Mouse (Mus musculus) embryonic facial prominence, embryonic 12.5 days (tissue): ENCODE measurements at regions not wholly inside any gene's neighbourhood (a gene's known extent, or its start where the extent isn't known, plus 50 kb on each side); places are given as distances from the start of the nearest gene placed in this dataset.
"Not testable (repeated sequence)": the region's sequence is repeated elsewhere in the genome, so short reads cannot be mapped to it uniquely, and the experiment has no call there.

ENCODE experiments used
- ATAC-seq: fragments of 200-750 bp; cut with Nextera tagmentation; 2 replicates; pipeline ENCODE4 v1.8.0; 2017; ENCODE audit not compliant: insufficient number of reproducible peaks, insufficient read depth, low FRiP score, low TSS enrichment
- H3K27ac ChIP-seq: fragments of 300-500 bp; sonication (generic); 2 replicates; pipeline ENCODE4 v1.5.1; 2016; ENCODE audit warnings: mild to moderate bottlenecking
- H3K27me3 ChIP-seq: fragments of 300-500 bp; sonication (generic); 2 replicates; pipeline ENCODE4 v1.6.1; 2016; ENCODE audit warnings: mild to moderate bottlenecking, moderate library complexity
- H3K36me3 ChIP-seq: fragments of 300-500 bp; sonication (generic); 2 replicates; pipeline ENCODE4 v1.6.1; 2016; ENCODE audit warnings: mild to moderate bottlenecking
- H3K4me1 ChIP-seq: fragments of 300-500 bp; sonication (generic); 2 replicates; pipeline ENCODE4 v1.6.1; 2016
- H3K4me2 ChIP-seq: fragments of 300-500 bp; sonication (generic); replicated peaks from 2 replicates; pipeline ENCODE4 v1.6.1; 2016; ENCODE audit warnings: mild to moderate bottlenecking, moderate library complexity
- H3K4me3 ChIP-seq: fragments of 300-500 bp; sonication (generic); 2 replicates; pipeline ENCODE4 v1.5.1; 2016; ENCODE audit warnings: mild to moderate bottlenecking
- H3K9ac ChIP-seq: fragments of 300-500 bp; sonication (generic); 2 replicates; pipeline ENCODE4 v1.6.1; 2016; ENCODE audit warnings: mild to moderate bottlenecking, moderate library complexity
- H3K9me3 ChIP-seq: fragments of 300-500 bp; sonication (generic); 2 replicates; pipeline ENCODE4 v1.6.1; 2016; ENCODE audit warnings: mild to moderate bottlenecking, moderate library complexity
- WGBS: fragments of 180-500 bp; shearing (Covaris S2); methylation state at CpG from one replicate; pipeline ENCODE4 v1.1.7; 2016; 5-methylcytosine and 5-hydroxymethylcytosine counted together

- no peak for ATAC-seq
- Histone ChIP-seq H3K4me1 (peaks cover 4% of the 10 kb centered on the region; the same call in 1 of the 2 replicates), H3K27me3 (no peaks in the 10 kb centered on the region), H3K27ac (no peak overlapping the region), H3K4me3 (no peak overlapping the region), H3K9ac (no peak overlapping the region), H3K9me3 (no peaks in the 10 kb centered on the region), H3K4me2 (no peak overlapping the region), H3K36me3 (no peaks in the 10 kb centered on the region)
Observed at GRCm38 (mm10) chr8:126081279-126081678, 86.3 kb downstream of the Kcnk1 start.

- peaks cover 4% of the 10 kb centered on the region; the same call in 1 of the 2 replicates for H3K4me1 ChIP-seq
- H3K36me3 ChIP-seq: no peaks in the 10 kb centered on the region
- H3K27me3 ChIP-seq: no peaks in the 10 kb centered on the region
- no peak overlapping the region for H3K4me3 ChIP-seq
- H3K9ac ChIP-seq: no peak overlapping the region
- H3K27ac ChIP-seq: no peak overlapping the region
- WGBS: 78% methylated on average over 1 of the region's 1 CpGs
- H3K9me3 ChIP-seq: no peaks in the 10 kb centered on the region
- ATAC-seq: no peak
- no peak overlapping the region for H3K4me2 ChIP-seq
Observed at GRCm38 (mm10) chr8:126082827-126083226, 87.9 kb downstream of the Kcnk1 start.

DNA sequence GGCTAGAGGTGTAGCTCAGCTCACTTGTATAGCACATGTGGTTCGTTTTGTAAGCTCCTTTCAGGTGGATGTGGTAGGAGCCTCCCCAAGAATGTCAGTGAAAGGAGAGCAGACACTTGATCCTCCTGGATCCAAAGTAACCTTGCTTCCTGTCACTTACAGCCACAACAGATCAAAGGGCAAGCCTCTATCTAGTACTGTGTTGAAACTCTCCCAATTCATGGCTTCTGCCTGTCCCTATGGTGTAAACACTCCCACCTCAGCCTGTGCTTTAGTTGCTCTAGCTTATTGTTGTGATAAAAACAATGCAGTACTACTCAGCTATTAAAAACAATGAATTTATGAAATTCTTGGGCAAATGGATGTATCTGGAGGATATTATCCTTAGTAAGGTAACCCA is 95.8 kb downstream of the Kcnk1 start:
- H3K4me2 ChIP-seq: no peak overlapping the region
- H3K27ac ChIP-seq: no peak overlapping the region
- no peaks in the 10 kb centered on the region for H3K4me1 ChIP-seq
- no peak for ATAC-seq
- H3K4me3 ChIP-seq: no peak overlapping the region
- H3K36me3 ChIP-seq: no peaks in the 10 kb centered on the region
- H3K9ac ChIP-seq: no peak overlapping the region
- 65% methylated on average over 1 of the region's 1 CpGs for WGBS
- H3K27me3 ChIP-seq: no peaks in the 10 kb centered on the region
- peaks cover 9% of the 10 kb centered on the region for H3K9me3 ChIP-seq

GRCm38 (mm10) chr8:126094005-126094404 is 99.0 kb downstream of the Kcnk1 start:
- Histone ChIP-seq H3K27ac (no peak overlapping the region), H3K27me3 (no peaks in the 10 kb centered on the region; the same call in 1 of the 2 replicates), H3K9me3 (peaks cover 3% of the 10 kb centered on the region), H3K4me2 (no peak overlapping the region), H3K4me1 (no peaks in the 10 kb centered on the region), H3K9ac (no peak overlapping the region), H3K4me3 (no peak overlapping the region), H3K36me3 (no peaks in the 10 kb centered on the region)
- 71% methylated on average over 2 of the region's 2 CpGs for WGBS
- no peak for ATAC-seq

- Histone ChIP-seq H3K27me3 (no peaks in the 10 kb centered on the region; the same call in 1 of the 2 replicates), H3K36me3 (no peaks in the 10 kb centered on the region), H3K9ac (no peak overlapping the region), H3K4me3 (no peak overlapping the region), H3K4me2 (no peak overlapping the region), H3K9me3 (no peaks in the 10 kb centered on the region), H3K27ac (no peak overlapping the region), H3K4me1 (no peaks in the 10 kb centered on the region)
- no peak for ATAC-seq
- WGBS: 76% methylated on average over 6 of the region's 6 CpGs
Observed at GRCm38 (mm10) chr8:126096056-126096455, 101.1 kb downstream of the Kcnk1 start.

DNA sequence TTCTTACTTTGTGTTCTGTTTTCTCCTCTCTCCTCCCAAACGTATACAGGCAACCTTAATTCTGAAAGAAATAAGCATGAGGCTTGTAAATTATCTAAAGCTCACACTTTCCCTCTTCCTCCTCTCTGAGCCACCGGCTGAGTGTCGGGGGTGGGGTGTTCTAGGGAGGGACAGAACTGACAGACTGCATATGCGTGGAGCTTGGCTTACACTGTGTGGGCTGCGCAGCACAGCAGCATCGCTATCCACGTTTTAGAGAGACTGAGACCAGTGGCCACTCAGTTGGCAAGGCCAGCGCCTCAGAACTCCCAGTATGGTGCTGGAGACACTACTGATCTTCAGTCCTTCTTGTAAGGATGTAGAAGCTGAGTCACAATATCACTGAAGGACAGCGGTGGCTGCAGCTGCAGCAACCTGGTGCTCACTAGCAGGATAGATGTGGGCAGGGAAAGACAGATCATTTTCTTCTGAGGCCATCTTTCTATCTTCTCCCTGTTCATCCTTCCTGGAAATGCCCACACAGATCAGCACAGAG is 101.7 kb downstream of the Kcnk1 start:
- ATAC-seq: no peak

DNA sequence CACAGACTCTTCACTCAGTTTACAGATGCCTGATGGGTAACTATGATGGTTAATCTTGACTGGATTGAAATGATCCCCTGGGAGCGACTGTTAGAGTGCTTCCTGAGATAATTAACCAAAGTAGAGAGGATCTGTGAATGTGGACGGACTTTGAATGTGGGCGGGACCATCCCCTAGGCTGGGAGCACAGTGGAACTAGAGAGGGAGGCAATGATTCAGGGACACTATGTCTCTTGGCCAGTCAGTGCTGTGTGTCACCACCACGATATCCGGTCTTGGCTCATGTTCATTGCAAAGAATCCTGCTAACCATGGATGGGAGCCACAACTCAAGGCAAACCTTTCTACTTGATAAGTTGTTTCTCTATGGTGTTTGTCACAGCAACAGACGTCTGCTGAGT is 103.9 kb downstream of the Kcnk1 start:
- Histone ChIP-seq H3K27me3 (no peaks in the 10 kb centered on the region; the same call in 1 of the 2 replicates), H3K9ac (no peak overlapping the region), H3K9me3 (no peaks in the 10 kb centered on the region), H3K4me2 (no peak overlapping the region), H3K4me3 (no peak overlapping the region), H3K27ac (no peak overlapping the region), H3K4me1 (no peaks in the 10 kb centered on the region), H3K36me3 (no peaks in the 10 kb centered on the region)
- 83% methylated on average over 6 of the region's 6 CpGs for WGBS
- ATAC-seq: no peak

More for the DNA sequence above, 101.7 kb downstream of the Kcnk1 start:
- H3K9me3 ChIP-seq: no peaks in the 10 kb centered on the region
- no peaks in the 10 kb centered on the region for H3K4me1 ChIP-seq
- H3K4me2 ChIP-seq: no peak overlapping the region
- H3K9ac ChIP-seq: no peak overlapping the region
- WGBS: 71% methylated on average over 9 of the region's 9 CpGs
- H3K27ac ChIP-seq: no peak overlapping the region
- H3K36me3 ChIP-seq: no peaks in the 10 kb centered on the region
- no peaks in the 10 kb centered on the region; the same call in 1 of the 2 replicates for H3K27me3 ChIP-seq
- H3K4me3 ChIP-seq: no peak overlapping the region

DNA sequence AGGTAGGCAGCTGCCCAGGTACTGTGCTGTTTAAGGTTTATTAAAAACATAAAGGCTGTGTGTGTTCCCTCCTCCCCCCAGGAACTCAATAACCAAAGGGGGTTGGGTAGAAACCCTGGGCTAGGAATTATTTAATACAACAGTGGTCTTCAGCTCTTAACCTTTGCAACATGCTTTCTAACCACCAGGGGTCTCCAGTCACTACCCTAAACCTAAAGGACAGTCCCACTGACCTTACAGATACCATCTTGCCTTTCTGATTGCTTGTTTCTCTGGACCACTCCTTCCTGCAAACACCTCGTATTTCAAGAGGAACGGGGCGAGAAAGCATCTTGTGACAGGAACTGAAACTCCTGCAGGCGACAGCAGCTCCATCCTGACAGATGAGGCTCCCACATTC is 104.9 kb downstream of the Kcnk1 start:
- Histone ChIP-seq H3K36me3 (no peaks in the 10 kb centered on the region), H3K27ac (no peak overlapping the region), H3K4me3 (no peak overlapping the region), H3K27me3 (no peaks in the 10 kb centered on the region; the same call in 1 of the 2 replicates), H3K4me1 (no peaks in the 10 kb centered on the region), H3K9ac (no peak overlapping the region), H3K9me3 (no peaks in the 10 kb centered on the region), H3K4me2 (no peak overlapping the region)
- ATAC-seq: no peak
- 63% methylated on average over 4 of the region's 4 CpGs for WGBS

DNA sequence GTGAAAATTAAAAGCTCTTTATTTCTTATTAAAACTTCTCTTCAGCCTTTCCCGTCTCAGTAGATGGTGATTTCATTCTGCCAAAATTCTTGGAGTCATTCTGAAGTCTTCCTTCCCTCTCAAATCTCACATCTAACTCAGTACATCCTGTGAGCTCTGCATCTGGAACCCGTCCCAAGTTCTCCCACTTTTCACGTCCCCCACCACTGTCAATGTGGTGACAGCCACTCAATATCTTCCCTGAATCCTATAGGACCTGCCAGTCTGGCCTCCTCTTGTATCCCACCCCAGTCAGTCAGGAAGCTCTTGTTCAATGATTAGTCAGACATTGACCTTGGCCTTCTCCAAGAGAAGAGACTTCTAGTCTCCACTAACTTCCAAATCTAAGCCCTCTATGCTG is 110.1 kb downstream of the Kcnk1 start:
- ATAC-seq: no peak
- Histone ChIP-seq H3K4me1 (no peaks in the 10 kb centered on the region), H3K27ac (no peak overlapping the region), H3K9me3 (no peaks in the 10 kb centered on the region), H3K36me3 (no peaks in the 10 kb centered on the region), H3K9ac (no peak overlapping the region), H3K4me2 (no peak overlapping the region), H3K4me3 (no peak overlapping the region), H3K27me3 (no peaks in the 10 kb centered on the region)
- WGBS: 83% methylated on average over 3 of the region's 3 CpGs

DNA sequence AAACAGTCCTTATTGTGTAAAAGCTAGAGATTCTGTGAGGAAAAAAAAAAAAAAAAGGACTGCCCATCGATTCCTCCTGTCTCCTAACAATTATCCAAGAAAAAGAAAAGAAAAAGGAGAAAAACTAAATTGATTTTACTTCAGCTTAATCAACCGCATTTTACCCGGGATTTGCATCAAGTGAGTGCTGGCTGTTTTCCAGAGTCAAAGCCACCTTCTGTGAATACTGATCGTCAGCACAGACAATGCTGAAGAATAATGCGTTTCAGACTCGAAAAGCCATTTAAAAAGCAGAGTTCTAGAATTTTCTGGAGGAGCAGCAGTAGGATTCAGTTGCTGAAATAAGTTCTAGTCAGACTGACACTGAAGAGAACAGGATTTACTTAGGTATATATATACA is 131.1 kb downstream of the Kcnk1 start:
- Histone ChIP-seq H3K4me1 (no peaks in the 10 kb centered on the region), H3K27ac (no peak overlapping the region), H3K36me3 (no peaks in the 10 kb centered on the region), H3K4me3 (no peak overlapping the region), H3K9me3 (0 out of 2 replicates have a peak, but pooled peaks cover 3% of the 10 kb centered on the region), H3K27me3 (no peaks in the 10 kb centered on the region), H3K9ac (no peak overlapping the region), H3K4me2 (no peak overlapping the region)
- ATAC-seq: no peak
- WGBS: 76% methylated on average over 6 of the region's 6 CpGs

DNA sequence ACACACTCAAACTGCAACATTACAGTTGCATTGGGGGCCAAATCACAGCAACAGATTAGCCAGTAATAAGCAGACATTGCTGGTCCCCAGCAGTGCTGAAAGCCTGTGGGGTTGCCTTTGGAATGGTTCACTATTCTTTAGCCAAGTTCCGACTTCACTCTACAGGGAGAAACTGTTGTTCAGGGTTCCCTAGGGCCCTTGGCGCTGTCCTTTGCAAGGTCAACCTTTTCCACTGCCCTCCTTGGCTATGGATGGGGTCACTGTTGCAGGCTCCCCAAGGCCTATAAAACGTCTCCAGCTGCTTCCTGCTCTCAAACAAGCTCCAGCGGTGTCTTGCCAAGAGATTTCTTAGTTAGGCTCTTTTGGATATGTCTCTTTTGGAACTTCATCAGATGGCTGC is 137.1 kb downstream of the Kcnk1 start:
- Histone ChIP-seq H3K9ac (no peak overlapping the region), H3K36me3 (no peaks in the 10 kb centered on the region), H3K27ac (no peak overlapping the region), H3K4me2 (no peak overlapping the region), H3K4me1 (no peaks in the 10 kb centered on the region), H3K9me3 (no peaks in the 10 kb centered on the region), H3K4me3 (no peak overlapping the region), H3K27me3 (no peaks in the 10 kb centered on the region)
- WGBS: 65% methylated on average over 4 of the region's 4 CpGs
- no peak for ATAC-seq

GRCm38 (mm10) chr8:126132918-126133317 is 137.9 kb downstream of the Kcnk1 start:
- H3K9ac ChIP-seq, H3K4me2 ChIP-seq, H3K36me3 ChIP-seq, H3K4me3 ChIP-seq, H3K4me1 ChIP-seq, H3K27me3 ChIP-seq, H3K27ac ChIP-seq, ATAC-seq, H3K9me3 ChIP-seq: not testable (repeated sequence)
- WGBS: 98% methylated on average over 4 of the region's 4 CpGs

DNA sequence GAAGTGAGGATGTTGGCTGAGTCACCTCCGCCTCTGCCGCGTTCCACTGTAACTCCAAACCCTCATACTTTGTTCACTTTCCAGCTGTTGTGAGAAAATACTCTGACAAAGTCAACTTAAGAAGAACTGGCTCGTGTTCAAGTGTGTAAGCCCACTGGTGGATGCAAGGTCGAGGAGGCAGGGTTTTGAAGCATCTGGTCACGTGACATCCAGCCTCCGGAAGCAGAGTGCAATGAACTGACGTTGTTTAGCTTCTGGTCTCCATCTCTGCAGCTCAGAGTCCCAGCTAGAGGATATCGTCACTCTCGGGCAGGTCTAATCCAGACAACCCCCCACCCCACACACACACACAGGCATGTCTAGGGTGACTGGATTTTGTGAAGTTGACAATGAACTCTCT is 140.1 kb downstream of the Kcnk1 start:
- WGBS: 70% methylated on average over 10 of the region's 10 CpGs
- ATAC-seq: no peak

More for the DNA sequence above, 140.1 kb downstream of the Kcnk1 start:
- H3K27me3 ChIP-seq: peaks cover 27% of the 10 kb centered on the region
- peaks cover 7% of the 10 kb centered on the region for H3K4me1 ChIP-seq
- no peak overlapping the region for H3K4me2 ChIP-seq
- H3K27ac ChIP-seq: no peak overlapping the region
- H3K4me3 ChIP-seq: no peak overlapping the region
- H3K36me3 ChIP-seq: no peaks in the 10 kb centered on the region
- no peaks in the 10 kb centered on the region for H3K9me3 ChIP-seq
- H3K9ac ChIP-seq: no peak overlapping the region
